Mouse (Mus musculus) megakaryocyte, embryonic 14.5 days (primary cell): Measurements from ENCODE around the gene Unc5a. TPM values are rescaled to one million over a fixed set of nuclear protein-coding genes. Genes with fewer than 3 reads are reported as not detected.

ENCODE experiments used
- H3K27me3 ChIP-seq: replicated peaks from 2 replicates; pipeline ENCODE3; 2012; ENCODE audit warnings: inconsistent platforms
- H3K36me3 ChIP-seq: replicated peaks from 2 replicates; pipeline ENCODE3; 2012; ENCODE audit warnings: low read length, inconsistent platforms, mixed read lengths
- H3K4me1 ChIP-seq: 2 replicates; pipeline ENCODE4 v1.6.1; 2012; ENCODE audit warnings: inconsistent platforms
- H3K4me3 ChIP-seq: replicated peaks from 2 replicates; pipeline ENCODE3; 2012; ENCODE audit warnings: moderate library complexity, mild to moderate bottlenecking, inconsistent platforms
- H3K9me3 ChIP-seq: 2 replicates; pipeline ENCODE4 v1.6.1; 2012; ENCODE audit warnings: inconsistent platforms
- FLI1 ChIP-seq: IDR thresholded peaks from 2 replicates; pipeline ENCODE4 v1.6.1; 2012; ENCODE audit warnings: low read length, inconsistent platforms, mixed read lengths
- GATA1 ChIP-seq: IDR thresholded peaks from 3 replicates; pipeline ENCODE4 v1.6.1; 2012; ENCODE audit warnings: mixed read lengths, low read length, inconsistent platforms, borderline replicate concordance
- polyA plus RNA-seq: library from polyadenylated mRNA; stranded (reverse); fragments of >175 nt; gene quantifications from 2 replicates; pipeline ENCODE4 v1.2.3, GENCODE M21; 2012; ENCODE audit warnings: low replicate concordance; ENCODE audit not compliant: insufficient read depth

Gene Unc5a
- polyA plus RNA-seq, 1 experiment, result not detected

DNA sequence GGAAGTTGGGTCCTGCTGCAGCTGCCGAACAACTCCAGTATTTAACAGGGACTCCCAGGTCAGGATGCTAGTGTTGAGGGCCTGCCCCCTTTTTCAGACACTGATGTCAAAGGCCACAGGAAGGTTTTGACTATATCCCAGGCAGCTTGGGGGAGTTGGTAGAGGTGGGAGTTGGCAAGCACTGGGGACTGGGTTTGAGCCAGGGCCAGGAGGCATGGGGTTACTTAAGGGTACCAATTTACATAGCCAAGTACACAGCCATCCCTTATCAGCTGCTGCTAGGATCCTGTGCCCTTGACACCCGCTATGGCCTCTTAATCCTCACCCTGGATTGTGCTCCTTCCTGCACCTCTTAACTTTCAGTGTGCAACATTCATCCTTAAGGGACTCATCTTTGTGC is 5.5 kb downstream of the Unc5a start:
- no peaks in the 10 kb centered on the region for H3K9me3 ChIP-seq
- H3K36me3 ChIP-seq, result no peaks in the 10 kb centered on the region
- peaks cover 8% of the 10 kb centered on the region for H3K4me1 ChIP-seq
- TF ChIP-seq FLI1, result no peak
- no peak for TF ChIP-seq GATA1
- no peak overlapping the region for H3K4me3 ChIP-seq
- peaks cover 97% of the 10 kb centered on the region for H3K27me3 ChIP-seq

DNA sequence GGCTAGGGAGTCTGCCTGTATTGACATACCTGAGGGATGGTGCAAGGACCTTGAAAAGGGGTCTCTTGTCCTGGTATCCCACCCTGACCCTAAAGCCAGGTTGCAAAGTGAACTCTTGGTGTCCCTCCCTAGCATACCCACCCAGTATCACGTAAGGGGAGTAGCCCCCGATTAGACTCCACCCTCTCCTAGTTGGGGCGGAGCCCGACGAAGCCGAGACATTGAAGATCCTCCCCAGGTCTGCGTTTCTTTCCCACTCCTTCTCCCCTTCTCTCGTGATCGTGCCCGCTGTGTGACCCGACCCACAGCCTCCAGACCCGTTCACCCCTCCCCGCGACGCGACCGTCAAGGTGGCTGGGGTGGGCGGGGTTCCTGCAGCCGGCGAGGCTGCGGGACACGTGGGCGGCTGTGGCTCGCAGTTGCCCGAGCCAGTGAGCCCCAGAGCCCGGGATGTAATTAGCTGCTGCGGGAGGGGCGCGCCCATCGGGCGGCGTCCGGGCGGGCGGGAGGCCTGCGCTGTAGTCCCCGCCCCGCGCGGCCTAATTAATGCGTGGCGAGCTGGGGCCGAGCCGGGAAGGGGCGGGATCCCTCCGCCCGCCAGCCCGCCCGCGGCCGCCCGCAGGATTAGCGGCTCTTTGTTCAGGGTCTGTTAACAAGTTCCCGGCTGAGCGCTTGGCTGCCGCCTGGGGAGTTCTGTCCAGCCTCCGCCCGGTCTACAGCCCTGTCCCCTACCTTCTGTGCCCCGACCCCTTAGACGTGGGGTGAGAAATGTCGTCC is 6.7 kb downstream of the Unc5a start:
- H3K4me1 ChIP-seq, result peaks cover 8% of the 10 kb centered on the region; the same call in 1 of the 2 replicates
- H3K4me3 ChIP-seq, result peak overlapping the region; percentile 64
- TF ChIP-seq GATA1, result no peak
- TF ChIP-seq FLI1, result no peak
- H3K36me3 ChIP-seq, result no peaks in the 10 kb centered on the region
- H3K9me3 ChIP-seq, result no peaks in the 10 kb centered on the region
- peaks cover 96% of the 10 kb centered on the region for H3K27me3 ChIP-seq

DNA sequence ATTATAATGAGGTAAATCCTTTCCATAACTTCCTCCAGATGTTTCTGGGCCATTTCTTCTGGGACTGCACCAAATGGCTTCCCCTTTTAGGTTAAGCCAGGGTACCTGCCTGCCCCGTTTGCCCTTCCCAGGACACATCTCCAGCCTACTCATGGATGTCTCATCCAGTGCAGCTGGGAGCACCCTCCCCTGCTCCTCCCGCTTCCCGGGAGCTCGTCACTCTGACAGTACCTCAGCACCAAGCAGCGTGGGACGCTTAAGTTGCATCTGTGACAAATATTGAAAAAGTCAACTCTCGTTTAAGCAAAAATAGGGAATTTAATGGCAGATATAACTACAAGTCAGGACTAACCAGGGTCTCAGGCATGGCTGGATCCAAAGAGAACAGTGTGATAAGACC is 8.1 kb downstream of the Unc5a start:
- Histone ChIP-seq H3K27me3 (peaks cover 90% of the 10 kb centered on the region), H3K9me3 (no peaks in the 10 kb centered on the region)

GRCm38 (mm10) chr13:54959059-54959701 is 10.0 kb downstream of the Unc5a start:
- Histone ChIP-seq H3K36me3 (no peaks in the 10 kb centered on the region), H3K4me1 (peaks cover 8% of the 10 kb centered on the region; the same call in 1 of the 2 replicates), H3K27me3 (peaks cover 82% of the 10 kb centered on the region), H3K9me3 (no peaks in the 10 kb centered on the region), H3K4me3 (no peak overlapping the region)
- TF ChIP-seq FLI1 (no peak), GATA1 (no peak)

More for the DNA sequence above, 8.1 kb downstream of the Unc5a start:
- TF ChIP-seq GATA1, result no peak
- no peak for TF ChIP-seq FLI1
- Histone ChIP-seq H3K4me1 (peaks cover 8% of the 10 kb centered on the region; the same call in 1 of the 2 replicates), H3K36me3 (no peaks in the 10 kb centered on the region), H3K4me3 (no peak overlapping the region)

GRCm38 (mm10) chr13:54959842-54960241 is 10.6 kb downstream of the Unc5a start:
- Histone ChIP-seq H3K27me3 (peaks cover 81% of the 10 kb centered on the region), H3K4me1 (peaks cover 8% of the 10 kb centered on the region; the same call in 1 of the 2 replicates), H3K36me3 (no peaks in the 10 kb centered on the region), H3K4me3 (no peak overlapping the region), H3K9me3 (no peaks in the 10 kb centered on the region)
- TF ChIP-seq GATA1, result no peak
- no peak for TF ChIP-seq FLI1

DNA sequence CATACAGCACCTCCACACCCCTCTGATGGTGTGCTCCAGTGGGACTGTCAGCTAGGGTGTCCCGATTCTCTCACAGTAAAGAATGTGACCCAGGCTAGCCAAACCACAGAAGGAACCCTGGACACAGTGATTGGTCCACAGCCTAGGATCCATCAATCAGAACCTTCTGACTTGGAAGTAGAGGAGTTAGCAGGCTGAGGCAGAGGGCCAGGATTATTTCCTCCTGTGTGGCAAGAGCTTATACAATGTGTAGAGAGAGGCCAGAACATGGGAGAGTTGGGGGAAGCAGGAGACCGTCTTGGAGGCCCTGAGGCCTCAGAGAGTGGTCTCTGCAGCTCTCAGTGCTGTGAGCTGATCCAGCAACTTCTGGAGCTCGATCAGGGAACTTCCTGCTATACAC is 11.3 kb downstream of the Unc5a start:
- H3K27me3 ChIP-seq, result peaks cover 76% of the 10 kb centered on the region
- H3K36me3 ChIP-seq, result no peaks in the 10 kb centered on the region
- no peak overlapping the region for H3K4me3 ChIP-seq
- peaks cover 8% of the 10 kb centered on the region; the same call in 1 of the 2 replicates for H3K4me1 ChIP-seq
- TF ChIP-seq GATA1 (no peak), FLI1 (no peak)
- no peaks in the 10 kb centered on the region for H3K9me3 ChIP-seq

GRCm38 (mm10) chr13:54965256-54965655 is 16.0 kb downstream of the Unc5a start:
- no peak for TF ChIP-seq FLI1
- TF ChIP-seq GATA1, result no peak
- no peaks in the 10 kb centered on the region for H3K4me1 ChIP-seq
- no peaks in the 10 kb centered on the region for H3K36me3 ChIP-seq
- H3K4me3 ChIP-seq, result no peak overlapping the region
- peaks cover 50% of the 10 kb centered on the region for H3K27me3 ChIP-seq
- H3K9me3 ChIP-seq, result no peaks in the 10 kb centered on the region

DNA sequence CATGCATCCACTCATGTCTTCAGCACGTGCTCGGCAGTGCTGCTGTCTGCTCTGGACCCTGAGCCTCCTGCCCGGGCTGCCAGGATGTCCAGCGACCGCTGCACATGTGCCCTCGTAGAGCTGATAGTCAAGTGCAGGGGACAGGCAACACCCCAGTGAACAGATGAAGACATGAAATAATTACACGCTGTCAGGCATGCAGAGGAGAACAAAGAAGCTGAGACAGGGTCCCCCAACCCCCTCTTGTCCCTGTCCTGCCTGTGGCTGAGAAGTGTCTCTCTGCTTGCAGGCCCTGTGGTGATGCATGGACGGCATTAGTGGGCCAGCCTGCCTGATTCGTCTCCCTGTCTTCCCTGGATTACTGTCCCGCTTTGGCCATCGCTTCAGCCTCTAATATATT is 18.3 kb downstream of the Unc5a start:
- Histone ChIP-seq H3K4me1 (no peaks in the 10 kb centered on the region), H3K27me3 (peaks cover 41% of the 10 kb centered on the region), H3K36me3 (no peaks in the 10 kb centered on the region)

DNA sequence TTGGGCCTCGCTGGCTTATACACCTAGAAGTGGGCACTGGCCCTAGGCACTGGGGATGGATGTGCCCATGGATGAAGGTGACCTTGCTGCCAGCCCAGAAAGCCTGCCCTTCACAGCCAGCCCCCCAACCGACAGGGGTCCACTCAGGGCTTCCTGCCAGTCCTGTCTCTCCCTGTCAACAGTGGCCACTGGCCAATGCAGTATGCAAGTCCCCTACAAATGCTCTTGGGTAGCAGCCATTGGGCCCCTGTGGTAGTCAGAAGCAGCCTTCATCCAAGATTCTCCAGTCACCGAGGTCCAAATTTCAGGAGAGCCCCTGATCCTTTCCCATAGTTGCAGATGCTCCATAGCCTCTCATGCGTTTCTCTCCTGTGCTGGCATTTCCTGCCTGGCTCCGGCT is 19.4 kb downstream of the Unc5a start:
- Histone ChIP-seq H3K4me3 (no peak overlapping the region), H3K27me3 (peaks cover 43% of the 10 kb centered on the region), H3K4me1 (no peaks in the 10 kb centered on the region), H3K9me3 (no peaks in the 10 kb centered on the region), H3K36me3 (no peaks in the 10 kb centered on the region)
- TF ChIP-seq FLI1, result no peak
- TF ChIP-seq GATA1, result no peak

More for the DNA sequence above, 18.3 kb downstream of the Unc5a start:
- no peak for TF ChIP-seq GATA1
- Histone ChIP-seq H3K4me3 (no peak overlapping the region), H3K9me3 (no peaks in the 10 kb centered on the region)

GRCm38 (mm10) chr13:54969513-54969912 is 20.3 kb downstream of the Unc5a start:
- H3K9me3 ChIP-seq, result no peaks in the 10 kb centered on the region
- TF ChIP-seq GATA1, result no peak
- TF ChIP-seq FLI1, result no peak
- no peaks in the 10 kb centered on the region for H3K36me3 ChIP-seq
- peaks cover 46% of the 10 kb centered on the region for H3K27me3 ChIP-seq
- no peak overlapping the region for H3K4me3 ChIP-seq
- H3K4me1 ChIP-seq, result no peaks in the 10 kb centered on the region
